Mouse (Mus musculus): Measurements from ENCODE around the gene Boc. TPM values are rescaled to one million over a fixed set of nuclear protein-coding genes. Genes with fewer than 3 reads are reported as not detected.
"Not testable (repeated sequence)": the region's sequence is repeated elsewhere in the genome, so short reads cannot be mapped to it uniquely, and the experiment has no call there.

Gene Boc
- polyA plus RNA-seq, 1 experiment, result not detected

DNA sequence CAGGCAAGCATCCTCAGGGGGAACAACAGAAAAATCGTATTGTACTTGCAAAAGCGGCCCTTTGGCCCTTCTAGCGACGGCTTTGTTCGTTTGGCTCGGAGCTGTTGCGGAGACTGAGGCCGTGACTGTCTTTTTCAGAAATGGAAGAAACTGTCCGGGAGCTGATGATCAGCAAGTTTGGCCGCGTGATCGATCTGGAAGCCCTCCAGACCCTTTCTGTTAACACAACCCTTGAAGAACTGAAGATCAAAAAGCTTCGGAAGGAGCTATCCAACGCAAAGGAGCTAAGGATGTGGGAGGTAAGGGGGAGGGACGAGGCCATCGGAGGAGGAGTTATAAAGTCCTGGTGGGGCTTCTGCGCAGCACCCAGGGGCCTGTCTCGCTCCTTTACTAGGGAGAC is 79.9 kb downstream of the Boc start:
- no peak overlapping the region for H3K4me3 ChIP-seq (replicated peaks; ENCODE audit: control insufficient read depth, low read depth, low read length)
- WGBS, result 46% methylated on average over 18 of the region's 18 CpGs
- TF ChIP-seq CTCF (IDR thresholded peaks at IDR 0.05; ENCODE audit: control insufficient read depth, insufficient read depth, low read length) (no peak), POLR2A (IDR thresholded peaks at IDR 0.05; ENCODE audit: borderline replicate concordance, control insufficient read depth, low read depth, low read length) (no peak)

DNA sequence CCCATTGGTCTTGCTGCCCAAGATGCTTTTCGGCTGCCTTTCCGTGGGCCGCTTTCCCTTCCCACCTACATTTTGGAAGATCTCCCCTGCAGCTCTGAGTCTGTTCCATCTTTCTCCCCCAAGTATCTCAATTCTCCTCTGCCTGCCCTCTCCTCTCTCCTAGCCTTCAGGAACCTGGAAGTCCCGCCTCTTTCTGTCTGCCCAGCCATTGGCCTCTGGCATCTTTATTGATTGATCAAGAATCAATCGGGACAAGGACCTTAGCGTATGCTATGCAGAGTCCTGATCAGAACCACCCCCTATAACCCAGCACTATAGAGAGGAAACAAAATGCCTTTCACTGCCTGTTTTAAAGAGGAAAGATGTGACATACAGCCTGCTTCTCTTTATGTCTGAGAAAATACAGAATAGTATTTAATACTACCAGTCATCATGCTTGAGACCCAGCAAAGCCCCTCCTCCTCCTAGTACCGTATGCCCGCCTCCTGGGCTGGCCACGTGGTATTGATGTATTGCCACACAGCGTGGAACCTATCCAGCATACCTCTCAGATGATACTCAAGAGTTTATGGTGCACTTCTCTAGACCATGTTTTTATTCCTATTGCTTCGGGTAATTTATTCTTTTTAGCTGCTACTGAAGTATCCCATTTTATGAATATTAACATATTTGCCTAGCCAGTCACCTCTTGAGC is 82.9 kb downstream of the Boc start:
- Histone ChIP-seq H3K27ac (ENCODE audit: control insufficient read depth, insufficient read depth, low read depth, low read length, poor library complexity) (no peak overlapping the region), H3K4me1 (ENCODE audit: control insufficient read depth, insufficient read depth, low read length) (no peaks in the 10 kb centered on the region), H3K4me3 (replicated peaks; ENCODE audit: control insufficient read depth, low read depth, low read length) (no peak overlapping the region)
- WGBS, result 76% methylated on average over 11 of the region's 11 CpGs
- TF ChIP-seq POLR2A (IDR thresholded peaks at IDR 0.05; ENCODE audit: borderline replicate concordance, control insufficient read depth, low read depth, low read length) (no peak), CTCF (IDR thresholded peaks at IDR 0.05; ENCODE audit: control insufficient read depth, insufficient read depth, low read length) (no peak)

More for the DNA sequence above, 79.9 kb downstream of the Boc start:
- Histone ChIP-seq H3K4me1 (ENCODE audit: control insufficient read depth, insufficient read depth, low read length) (no peaks in the 10 kb centered on the region), H3K27ac (ENCODE audit: control insufficient read depth, insufficient read depth, low read depth, low read length, poor library complexity) (no peak overlapping the region)

DNA sequence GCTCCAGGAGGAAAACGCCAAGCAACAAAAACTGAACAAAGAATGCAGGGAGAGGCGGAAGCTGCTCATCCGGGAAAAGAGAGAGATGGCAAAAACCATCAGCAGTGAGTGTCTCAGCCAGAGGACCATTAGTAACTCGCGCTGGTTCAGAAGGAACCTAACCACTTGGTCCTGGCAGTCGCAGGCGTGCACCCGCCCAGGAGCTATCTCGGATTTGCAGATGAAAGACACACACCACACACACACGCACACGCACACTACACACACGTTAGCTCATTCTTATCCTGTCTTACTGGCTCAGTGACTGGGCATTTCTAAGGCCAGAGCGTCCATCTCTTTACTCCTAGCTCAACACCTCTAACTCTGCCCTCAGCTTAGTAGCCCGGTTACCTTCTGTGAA is 83.4 kb downstream of the Boc start:
- H3K4me3 ChIP-seq (replicated peaks; ENCODE audit: control insufficient read depth, low read depth, low read length), result no peak overlapping the region
- 80% methylated on average over 14 of the region's 14 CpGs for WGBS

DNA sequence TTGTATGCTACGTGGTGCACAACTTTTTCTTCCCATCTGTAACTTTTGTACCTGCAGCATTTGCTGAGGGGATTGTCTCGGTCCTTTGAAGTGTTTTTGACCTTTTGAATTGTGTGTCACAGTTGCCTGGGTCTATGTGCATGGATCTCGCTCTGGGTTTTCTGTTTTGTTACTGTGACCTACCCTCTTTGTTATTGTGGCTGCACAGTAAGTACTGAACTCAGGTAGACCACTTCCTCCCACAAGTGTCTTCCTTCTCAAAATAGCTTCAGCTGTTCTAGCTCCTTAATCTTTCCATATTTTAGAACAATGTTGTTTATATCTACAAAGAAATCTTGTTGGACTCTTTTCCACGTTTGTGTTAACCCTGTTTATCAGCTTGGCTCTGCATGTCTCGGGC is 97.8 kb downstream of the Boc start:
- no peak overlapping the region for H3K27ac ChIP-seq (ENCODE audit: control insufficient read depth, insufficient read depth, low read depth, low read length, poor library complexity)
- TF ChIP-seq POLR2A (IDR thresholded peaks at IDR 0.05; ENCODE audit: borderline replicate concordance, control insufficient read depth, low read depth, low read length) (no peak), CTCF (IDR thresholded peaks at IDR 0.05; ENCODE audit: control insufficient read depth, insufficient read depth, low read length) (no peak)
- 53% methylated on average over 5 of the region's 5 CpGs for WGBS
- H3K4me1 ChIP-seq (ENCODE audit: control insufficient read depth, insufficient read depth, low read length), result no peaks in the 10 kb centered on the region; the same call in 1 of the 2 replicates
- H3K4me3 ChIP-seq (replicated peaks; ENCODE audit: control insufficient read depth, low read depth, low read length), result no peak overlapping the region

More for the DNA sequence above, 83.4 kb downstream of the Boc start:
- Histone ChIP-seq H3K27ac (ENCODE audit: control insufficient read depth, insufficient read depth, low read depth, low read length, poor library complexity) (no peak overlapping the region), H3K4me1 (ENCODE audit: control insufficient read depth, insufficient read depth, low read length) (no peaks in the 10 kb centered on the region)
- TF ChIP-seq CTCF (IDR thresholded peaks at IDR 0.05; ENCODE audit: control insufficient read depth, insufficient read depth, low read length), result no peak
- no peak for TF ChIP-seq POLR2A (IDR thresholded peaks at IDR 0.05; ENCODE audit: borderline replicate concordance, control insufficient read depth, low read depth, low read length)

DNA sequence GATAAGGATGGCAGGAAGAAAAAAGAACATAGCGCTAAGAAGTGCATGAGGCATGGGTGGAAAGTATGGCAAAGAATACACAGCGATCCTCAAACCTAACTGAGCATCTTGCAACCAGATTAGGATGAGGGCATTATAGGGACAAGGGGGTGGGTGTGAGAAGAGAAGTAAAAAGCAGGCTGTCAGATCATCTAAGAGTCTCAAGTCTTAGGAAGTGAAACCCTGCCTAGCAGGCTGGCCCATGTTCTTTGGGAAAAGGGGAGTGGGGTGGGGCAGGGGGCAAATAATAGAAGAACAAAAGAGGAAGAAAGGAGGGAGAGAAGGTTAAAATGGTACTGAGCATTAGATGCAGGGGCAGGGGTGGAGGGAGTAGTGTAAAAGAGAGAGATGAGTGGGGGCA is 99.9 kb downstream of the Boc start:
- 89% methylated on average over 2 of the region's 2 CpGs for WGBS
- TF ChIP-seq CTCF (IDR thresholded peaks at IDR 0.05; ENCODE audit: control insufficient read depth, insufficient read depth, low read length), result no peak
- TF ChIP-seq POLR2A (IDR thresholded peaks at IDR 0.05; ENCODE audit: borderline replicate concordance, control insufficient read depth, low read depth, low read length), result no peak
- Histone ChIP-seq H3K27ac (ENCODE audit: control insufficient read depth, insufficient read depth, low read depth, low read length, poor library complexity) (no peak overlapping the region), H3K4me1 (ENCODE audit: control insufficient read depth, insufficient read depth, low read length) (no peaks in the 10 kb centered on the region; the same call in 1 of the 2 replicates), H3K4me3 (replicated peaks; ENCODE audit: control insufficient read depth, low read depth, low read length) (no peak overlapping the region)

DNA sequence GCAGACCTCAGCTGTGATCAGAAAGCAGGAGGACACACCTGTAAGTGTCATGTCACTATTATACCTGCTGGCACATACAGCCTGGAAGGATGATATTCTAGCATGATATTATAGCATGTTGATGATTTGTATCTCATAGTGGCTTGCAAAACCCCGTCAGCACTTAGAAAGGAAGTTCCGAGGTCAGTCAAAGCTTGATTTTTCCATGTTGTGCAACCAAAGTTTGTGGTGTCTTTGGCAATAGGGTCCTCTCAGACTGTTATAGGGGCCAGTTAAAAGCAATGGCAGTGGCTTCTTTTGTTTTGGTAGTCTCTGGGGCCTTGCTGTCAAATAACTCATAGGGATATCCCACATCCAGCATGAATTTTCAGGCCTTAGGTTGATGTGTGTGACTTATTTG is 100.8 kb downstream of the Boc start:
- no peak overlapping the region for H3K27ac ChIP-seq (ENCODE audit: control insufficient read depth, insufficient read depth, low read depth, low read length, poor library complexity)
- H3K4me1 ChIP-seq (ENCODE audit: control insufficient read depth, insufficient read depth, low read length), result no peaks in the 10 kb centered on the region; the same call in 1 of the 2 replicates
- WGBS, result 19% methylated on average over 2 of the region's 2 CpGs
- TF ChIP-seq CTCF (IDR thresholded peaks at IDR 0.05; ENCODE audit: control insufficient read depth, insufficient read depth, low read length), result no peak
- TF ChIP-seq POLR2A (IDR thresholded peaks at IDR 0.05; ENCODE audit: borderline replicate concordance, control insufficient read depth, low read depth, low read length), result no peak
- no peak overlapping the region for H3K4me3 ChIP-seq (replicated peaks; ENCODE audit: control insufficient read depth, low read depth, low read length)

DNA sequence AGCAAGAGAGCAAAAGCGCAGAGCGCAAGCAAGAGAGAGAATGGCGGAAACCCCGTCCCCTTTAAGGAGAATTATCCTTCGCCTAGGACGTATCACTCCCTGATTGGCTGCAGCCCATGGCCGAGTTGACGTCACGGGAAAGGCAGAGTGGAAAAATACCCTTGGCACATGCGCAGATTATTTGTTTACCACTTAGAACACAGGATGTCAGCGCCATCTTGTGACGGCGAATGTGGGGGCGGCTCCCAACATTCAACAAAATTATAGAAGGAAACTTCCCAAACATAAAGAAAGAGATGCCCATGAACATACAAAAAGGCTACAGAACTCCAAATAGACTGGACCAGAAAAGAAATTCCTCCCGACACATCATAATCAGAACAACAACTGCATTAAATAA is 116.8 kb downstream of the Boc start:
- not testable (repeated sequence) for H3K27ac ChIP-seq (ENCODE audit: control insufficient read depth, insufficient read depth, low read depth, low read length, poor library complexity); H3K4me3 ChIP-seq (replicated peaks; ENCODE audit: control insufficient read depth, low read depth, low read length); H3K4me1 ChIP-seq (ENCODE audit: control insufficient read depth, insufficient read depth, low read length)
- WGBS, result 88% methylated on average over 15 of the region's 15 CpGs

DNA sequence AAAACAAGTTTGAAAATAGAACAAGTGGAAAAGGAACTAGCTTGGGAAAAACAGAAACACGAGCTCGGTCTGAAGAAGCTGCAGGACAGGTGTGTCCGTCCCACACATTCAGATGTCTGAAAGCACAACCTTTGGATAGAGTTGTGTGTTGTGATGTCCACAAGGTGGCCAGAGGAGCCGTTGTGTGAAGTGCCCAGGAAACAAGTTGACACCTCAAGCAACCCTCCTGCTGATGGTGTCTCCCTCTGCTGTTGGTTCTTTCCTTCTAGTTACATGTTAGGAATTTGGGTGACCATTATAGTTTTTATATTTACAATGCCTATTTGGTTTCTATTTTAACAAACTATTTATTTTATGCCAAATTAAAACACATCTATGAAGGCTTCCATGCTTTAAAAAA is 123.2 kb downstream of the Boc start:
- 57% methylated on average over 4 of the region's 4 CpGs for WGBS
- H3K4me1 ChIP-seq (ENCODE audit: control insufficient read depth, insufficient read depth, low read length), result no peaks in the 10 kb centered on the region
- TF ChIP-seq POLR2A (IDR thresholded peaks at IDR 0.05; ENCODE audit: borderline replicate concordance, control insufficient read depth, low read depth, low read length) (no peak), CTCF (IDR thresholded peaks at IDR 0.05; ENCODE audit: control insufficient read depth, insufficient read depth, low read length) (no peak)
- H3K4me3 ChIP-seq (replicated peaks; ENCODE audit: control insufficient read depth, low read depth, low read length), result no peak overlapping the region
- no peak overlapping the region for H3K27ac ChIP-seq (ENCODE audit: control insufficient read depth, insufficient read depth, low read depth, low read length, poor library complexity)

Other genes starting within 250 kb of the Boc start
- 2.5 and 3.6 TPM in 2 replicates for gene Sidt1, start 225.7 kb downstream of the Boc start, polyA plus RNA-seq (2011; ENCODE audit: insufficient read depth, insufficient read length, low replicate concordance, missing spikeins)
- gene Spice1, start 211.8 kb downstream of the Boc start, polyA plus RNA-seq (2011; ENCODE audit: insufficient read depth, insufficient read length, low replicate concordance, missing spikeins), result 7.6 and 11.9 TPM in 2 replicates
- gene Cfap44, start 164.1 kb downstream of the Boc start, polyA plus RNA-seq (2011; ENCODE audit: insufficient read depth, insufficient read length, low replicate concordance, missing spikeins), result not detected in 2 replicates
- 4.4 and 4.6 TPM in 2 replicates for gene Nepro, start 165.4 kb upstream of the Boc start, polyA plus RNA-seq (2011; ENCODE audit: insufficient read depth, insufficient read length, low replicate concordance, missing spikeins)
- 4.4 and 8.4 TPM in 2 replicates for gene Gtpbp8, start 187.5 kb upstream of the Boc start, polyA plus RNA-seq (2011; ENCODE audit: insufficient read depth, insufficient read length, low replicate concordance, missing spikeins)
- 1.6 and 5.3 TPM in 2 replicates for gene Cd200r1, start 206.8 kb upstream of the Boc start, polyA plus RNA-seq (2011; ENCODE audit: insufficient read depth, insufficient read length, low replicate concordance, missing spikeins)

Measured in bone marrow, adult 2 months (tissue).